Mouse (Mus musculus) hindbrain, embryonic 16.5 days (tissue): Measurements from ENCODE around the gene Minpp1. TPM values are rescaled to one million over a fixed set of nuclear protein-coding genes. Genes with fewer than 3 reads are reported as not detected.
A peak's percentile ranks its signal among the peaks of the same experiment; 100 is the strongest.

ENCODE experiments used
- ATAC-seq: fragments of 200-750 bp; cut with Nextera tagmentation; 2 replicates; pipeline ENCODE4 v1.8.0; 2017; ENCODE audit warnings: moderate TSS enrichment, moderate library complexity
- H3K27ac ChIP-seq: fragments of 300-500 bp; sonication (generic); 2 replicates; pipeline ENCODE4 v1.5.1; 2014; ENCODE audit warnings: low read depth, mild to moderate bottlenecking, control low read depth, low read length, moderate library complexity
- H3K27me3 ChIP-seq: fragments of 300-500 bp; sonication (generic); replicated peaks from 2 replicates; pipeline ENCODE4 v1.6.1; 2014; ENCODE audit warnings: low read length; ENCODE audit not compliant: control insufficient read depth, insufficient read depth
- H3K36me3 ChIP-seq: fragments of 300-500 bp; sonication (generic); 2 replicates; pipeline ENCODE4 v1.6.1; 2014; ENCODE audit warnings: mild to moderate bottlenecking, low read length, moderate library complexity, mixed read lengths; ENCODE audit not compliant: control insufficient read depth, insufficient read depth
- H3K4me1 ChIP-seq: fragments of 300-500 bp; sonication (generic); 2 replicates; pipeline ENCODE4 v1.6.1; 2014; ENCODE audit warnings: low read depth, low read length; ENCODE audit not compliant: control insufficient read depth, insufficient read depth
- H3K4me2 ChIP-seq: fragments of 300-500 bp; sonication (generic); 2 replicates; pipeline ENCODE4 v1.6.1; 2014; ENCODE audit warnings: mild to moderate bottlenecking, low read length, control low read depth, moderate library complexity
- H3K4me3 ChIP-seq: fragments of 300-500 bp; sonication (generic); 2 replicates; pipeline ENCODE4 v1.5.1; 2014; ENCODE audit warnings: mild to moderate bottlenecking, low read length, control low read depth, moderate library complexity
- H3K9ac ChIP-seq: fragments of 300-500 bp; sonication (generic); 2 replicates; pipeline ENCODE4 v1.6.1; 2014; ENCODE audit warnings: low read depth, mild to moderate bottlenecking, control low read depth, low read length, moderate library complexity
- H3K9me3 ChIP-seq: fragments of 300-500 bp; sonication (generic); 2 replicates; pipeline ENCODE4 v1.6.1; 2014; ENCODE audit warnings: mild to moderate bottlenecking, low read length, moderate library complexity; ENCODE audit not compliant: control insufficient read depth
- WGBS: fragments of 180-500 bp; shearing (Covaris S2); extraction: QIAGEN DNeasy Blood & Tissue Kit; methylation state at CpG from one replicate; pipeline ENCODE4 v1.1.7; 2014; 5-methylcytosine and 5-hydroxymethylcytosine counted together
- polyA plus RNA-seq: library from polyadenylated mRNA; unstranded; fragments of >200 nt; fragmentation: Nextera tagmentation; extraction: Ambion mirVana; gene quantifications from 2 replicates; pipeline ENCODE4 v1.2.1, GENCODE M21; 2015

Minpp1 gene
- polyA plus RNA-seq, 1 experiment from 2014 or later, result 53.9 TPM

- Histone ChIP-seq H3K4me2 (no peak overlapping the region), H3K4me1 (no peaks in the 10 kb centered on the region), H3K27me3 (no peaks in the 10 kb centered on the region), H3K36me3 (no peaks in the 10 kb centered on the region), H3K9ac (no peak overlapping the region), H3K9me3 (no peaks in the 10 kb centered on the region), H3K4me3 (no peak overlapping the region), H3K27ac (no peak overlapping the region)
- no peak for ATAC-seq
- 96% methylated on average over 5 of the region's 5 CpGs for WGBS
Measured at GRCm38 (mm10) chr19:32467325-32467724, 18.2 kb upstream of the Minpp1 start.

GRCm38 (mm10) chr19:32470059-32470497 lies 15.5 kb upstream of the Minpp1 start:
- no peak overlapping the region for H3K27ac ChIP-seq
- WGBS, result 33% methylated on average over 6 of the region's 6 CpGs
- no peaks in the 10 kb centered on the region for H3K9me3 ChIP-seq
- no peak overlapping the region for H3K9ac ChIP-seq
- no peak overlapping the region for H3K4me3 ChIP-seq
- no peaks in the 10 kb centered on the region for H3K4me1 ChIP-seq
- H3K4me2 ChIP-seq, result no peak overlapping the region
- H3K27me3 ChIP-seq, result no peaks in the 10 kb centered on the region
- ATAC-seq, result 0 out of 2 replicates have a peak, but pooled peaks have one; percentile 14
- H3K36me3 ChIP-seq, result no peaks in the 10 kb centered on the region

DNA sequence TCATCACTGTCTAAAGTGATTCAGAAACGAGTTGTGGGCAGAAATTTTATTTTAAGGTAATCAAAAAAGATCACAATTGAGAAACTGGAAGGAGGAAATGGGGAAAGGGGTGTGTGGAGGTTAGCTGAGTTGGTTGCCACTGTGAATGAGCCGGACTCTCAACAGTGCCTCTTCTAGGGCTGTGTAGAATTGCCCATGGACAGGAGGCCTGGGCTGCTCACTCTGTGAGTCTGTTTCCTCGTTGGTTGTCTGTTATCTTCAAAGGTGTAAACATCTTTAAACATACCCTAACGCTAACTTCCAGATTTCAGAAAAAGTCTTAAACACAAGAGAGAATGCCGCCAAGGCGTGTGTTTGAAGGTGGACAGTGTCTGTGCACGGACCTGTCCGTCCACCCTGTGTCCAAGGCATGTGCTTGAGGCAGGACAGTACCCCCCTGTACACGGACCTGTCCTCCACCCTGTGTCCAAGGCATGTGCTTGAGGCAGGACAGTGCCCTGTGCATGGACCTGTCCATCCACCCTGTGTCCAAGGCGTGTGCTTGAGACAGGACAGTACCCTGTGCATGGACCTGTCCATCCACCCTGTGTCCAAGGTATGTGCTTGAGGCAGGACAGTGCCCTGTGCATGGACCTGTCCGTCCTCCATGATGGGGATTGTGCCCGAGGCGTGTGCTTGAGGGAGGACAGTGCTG lies 14.9 kb upstream of the Minpp1 start:
- Histone ChIP-seq H3K4me2 (no peak overlapping the region), H3K4me1 (no peaks in the 10 kb centered on the region), H3K27me3 (no peaks in the 10 kb centered on the region), H3K9me3 (no peaks in the 10 kb centered on the region), H3K36me3 (no peaks in the 10 kb centered on the region), H3K4me3 (no peak overlapping the region), H3K27ac (no peak overlapping the region), H3K9ac (no peak overlapping the region)
- no peak for ATAC-seq
- WGBS, result 89% methylated on average over 13 of the region's 13 CpGs

- no peak for ATAC-seq
- Histone ChIP-seq H3K9me3 (no peaks in the 10 kb centered on the region), H3K9ac (no peak overlapping the region), H3K36me3 (no peaks in the 10 kb centered on the region), H3K4me1 (no peaks in the 10 kb centered on the region), H3K27ac (no peak overlapping the region), H3K4me3 (no peak overlapping the region), H3K4me2 (no peak overlapping the region), H3K27me3 (no peaks in the 10 kb centered on the region)
- WGBS, result 90% methylated on average over 12 of the region's 12 CpGs
Measured at GRCm38 (mm10) chr19:32476016-32476711, 9.4 kb upstream of the Minpp1 start.

- no peak overlapping the region for H3K27ac ChIP-seq
- H3K27me3 ChIP-seq, result no peaks in the 10 kb centered on the region
- WGBS, result 85% methylated on average over 4 of the region's 4 CpGs
- no peaks in the 10 kb centered on the region for H3K4me1 ChIP-seq
- no peak for ATAC-seq
- H3K36me3 ChIP-seq, result no peaks in the 10 kb centered on the region
- no peak overlapping the region for H3K4me3 ChIP-seq
- H3K9me3 ChIP-seq, result no peaks in the 10 kb centered on the region
- H3K4me2 ChIP-seq, result no peak overlapping the region
- no peak overlapping the region for H3K9ac ChIP-seq
Measured at GRCm38 (mm10) chr19:32476712-32477052, 8.9 kb upstream of the Minpp1 start.

- WGBS, result 88% methylated on average over 5 of the region's 5 CpGs
- H3K9me3 ChIP-seq, result no peaks in the 10 kb centered on the region
- ATAC-seq, result no peak
- no peaks in the 10 kb centered on the region for H3K36me3 ChIP-seq
- H3K4me2 ChIP-seq, result no peak overlapping the region
- H3K4me3 ChIP-seq, result no peak overlapping the region
- H3K4me1 ChIP-seq, result peaks cover 6% of the 10 kb centered on the region
- no peak overlapping the region for H3K9ac ChIP-seq
- no peak overlapping the region for H3K27ac ChIP-seq
- H3K27me3 ChIP-seq, result no peaks in the 10 kb centered on the region
Measured at GRCm38 (mm10) chr19:32480255-32480654, 5.3 kb upstream of the Minpp1 start.

GRCm38 (mm10) chr19:32480791-32481442 lies 4.7 kb upstream of the Minpp1 start:
- no peak for ATAC-seq
- Histone ChIP-seq H3K27ac (no peak overlapping the region), H3K4me3 (no peak overlapping the region), H3K4me1 (peaks cover 6% of the 10 kb centered on the region), H3K36me3 (no peaks in the 10 kb centered on the region), H3K4me2 (no peak overlapping the region), H3K27me3 (no peaks in the 10 kb centered on the region), H3K9me3 (no peaks in the 10 kb centered on the region), H3K9ac (no peak overlapping the region)
- WGBS, result 88% methylated on average over 8 of the region's 8 CpGs

- Histone ChIP-seq H3K27me3 (no peaks in the 10 kb centered on the region), H3K9me3 (no peaks in the 10 kb centered on the region), H3K27ac (no peak overlapping the region), H3K9ac (no peak overlapping the region), H3K4me1 (peaks cover 6% of the 10 kb centered on the region), H3K4me2 (no peak overlapping the region), H3K36me3 (no peaks in the 10 kb centered on the region), H3K4me3 (no peak overlapping the region)
- ATAC-seq, result no peak
- 77% methylated on average over 4 of the region's 4 CpGs for WGBS
Measured at GRCm38 (mm10) chr19:32481511-32481910, 4.1 kb upstream of the Minpp1 start.

DNA sequence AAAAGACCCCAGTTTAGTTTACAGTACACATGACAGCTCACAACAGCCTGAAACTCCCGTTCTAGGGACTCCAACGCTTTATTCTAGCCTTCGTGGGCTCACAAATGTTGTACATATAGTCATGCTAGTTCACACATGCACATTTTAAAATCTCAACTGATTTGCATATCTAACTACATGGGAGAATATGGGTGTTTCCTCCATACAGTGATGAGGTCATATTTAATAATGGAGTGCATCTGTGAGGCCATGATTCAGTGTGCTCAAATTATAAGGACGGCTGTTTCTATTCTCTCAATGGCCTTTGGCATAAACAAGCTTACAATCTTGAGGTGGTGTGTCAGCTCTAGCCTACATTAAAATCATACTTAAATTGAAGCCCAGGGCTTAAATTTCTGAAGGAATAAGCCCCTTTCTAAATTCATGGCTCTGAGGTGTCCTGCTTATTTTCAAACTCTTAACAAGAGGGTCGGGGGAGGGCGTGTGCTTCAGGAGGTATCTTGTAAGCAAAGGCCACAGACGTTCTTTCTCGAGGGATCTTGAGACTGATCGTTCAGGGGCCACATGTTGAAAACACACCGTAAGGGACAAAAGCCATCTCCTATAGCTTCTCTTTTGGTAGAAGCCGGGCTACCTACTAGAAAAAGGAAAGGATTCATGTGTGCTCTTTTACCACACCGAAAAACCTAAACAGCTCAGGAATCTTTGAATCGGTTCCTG lies 468 bp upstream of the Minpp1 start:
- peak overlapping the region; percentile 85 for H3K27ac ChIP-seq
- no peaks in the 10 kb centered on the region for H3K9me3 ChIP-seq
- no peak for ATAC-seq
- H3K36me3 ChIP-seq, result no peaks in the 10 kb centered on the region
- peaks cover 19% of the 10 kb centered on the region for H3K4me1 ChIP-seq
- H3K4me3 ChIP-seq, result peak overlapping the region; percentile 83
- 18% methylated on average over 13 of the region's 13 CpGs for WGBS
- H3K4me2 ChIP-seq, result peak overlapping the region; percentile 82
- H3K9ac ChIP-seq, result peak overlapping the region; percentile 94
- no peaks in the 10 kb centered on the region for H3K27me3 ChIP-seq
